Mouse (Mus musculus) neural tube, embryonic 12.5 days (tissue): Measurements from ENCODE around the gene Atl2. TPM values are rescaled to one million over a fixed set of nuclear protein-coding genes. Genes with fewer than 3 reads are reported as not detected.

Experiments
- ATAC-seq: fragments of 200-750 bp; cut with Nextera tagmentation; 2 replicates; pipeline ENCODE4 v1.8.0; 2017; ENCODE audit warnings: low read depth, mild to moderate bottlenecking, moderate TSS enrichment, moderate library complexity; ENCODE audit not compliant: low FRiP score
- H3K27ac ChIP-seq: fragments of 300-500 bp; sonication (generic); 2 replicates; pipeline ENCODE4 v1.5.1; 2016
- H3K27me3 ChIP-seq: fragments of 300-500 bp; sonication (generic); replicated peaks from 2 replicates; pipeline ENCODE4 v1.6.1; 2016; ENCODE audit warnings: mild to moderate bottlenecking
- H3K36me3 ChIP-seq: fragments of 300-500 bp; sonication (generic); 2 replicates; pipeline ENCODE4 v1.6.1; 2016; ENCODE audit warnings: mild to moderate bottlenecking
- H3K4me1 ChIP-seq: fragments of 300-500 bp; sonication (generic); 2 replicates; pipeline ENCODE4 v1.6.1; 2016
- H3K4me2 ChIP-seq: fragments of 300-500 bp; sonication (generic); replicated peaks from 2 replicates; pipeline ENCODE4 v1.6.1; 2016; ENCODE audit warnings: mild to moderate bottlenecking
- H3K4me3 ChIP-seq: fragments of 300-500 bp; sonication (generic); 2 replicates; pipeline ENCODE4 v1.5.1; 2016
- H3K9ac ChIP-seq: fragments of 300-500 bp; sonication (generic); 2 replicates; pipeline ENCODE4 v1.6.1; 2016; ENCODE audit warnings: mild to moderate bottlenecking
- H3K9me3 ChIP-seq: fragments of 300-500 bp; sonication (generic); 2 replicates; pipeline ENCODE4 v1.6.1; 2016; ENCODE audit warnings: mild to moderate bottlenecking
- WGBS: fragments of 180-500 bp; shearing (Covaris S2); methylation state at CpG from one replicate; pipeline ENCODE4 v1.1.7; 2016; 5-methylcytosine and 5-hydroxymethylcytosine counted together
- polyA plus RNA-seq: library from polyadenylated mRNA; unstranded; fragments of >200 nt; fragmentation: Nextera tagmentation; extraction: Ambion mirVana; gene quantifications from 2 replicates; pipeline ENCODE4 v1.2.1, GENCODE M21; 2016

Atl2 gene
- polyA plus RNA-seq, 1 experiment from 2014 or later = 39.2 TPM

DNA sequence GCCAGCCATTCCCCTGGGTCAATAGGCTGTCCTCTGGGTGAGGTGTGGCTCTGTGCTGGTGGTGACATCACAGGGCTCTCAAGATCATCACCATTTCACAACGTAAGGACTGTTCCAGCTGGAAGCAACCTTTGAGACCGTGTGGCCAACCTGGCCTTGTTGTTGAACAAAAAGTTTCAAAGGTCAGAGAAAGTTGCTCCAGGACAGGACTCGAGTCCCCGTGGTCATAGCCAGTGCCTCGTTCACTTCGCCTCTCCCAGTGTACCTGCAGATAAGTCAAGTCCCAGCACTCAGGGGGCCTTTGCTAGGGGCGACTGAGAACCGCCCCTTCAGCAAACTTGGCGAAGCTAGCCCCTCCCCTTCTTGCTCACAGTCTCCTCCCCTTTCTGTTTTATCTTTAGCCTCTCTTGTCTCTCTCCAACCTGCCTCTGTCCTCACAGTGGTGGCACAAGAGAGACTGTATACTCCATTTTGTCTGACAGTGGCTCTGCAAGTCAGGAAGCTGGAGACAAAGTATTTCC lies 22.6 kb upstream of the Atl2 start:
- H3K27me3 ChIP-seq = no peaks in the 10 kb centered on the region
- no peak overlapping the region for H3K4me3 ChIP-seq
- H3K4me1 ChIP-seq = no peaks in the 10 kb centered on the region
- H3K9ac ChIP-seq = no peak overlapping the region
- no peaks in the 10 kb centered on the region for H3K36me3 ChIP-seq
- no peak overlapping the region for H3K27ac ChIP-seq
- WGBS = 23% methylated on average over 9 of the region's 9 CpGs
- no peak for ATAC-seq
- H3K9me3 ChIP-seq = no peaks in the 10 kb centered on the region
- H3K4me2 ChIP-seq = no peak overlapping the region

DNA sequence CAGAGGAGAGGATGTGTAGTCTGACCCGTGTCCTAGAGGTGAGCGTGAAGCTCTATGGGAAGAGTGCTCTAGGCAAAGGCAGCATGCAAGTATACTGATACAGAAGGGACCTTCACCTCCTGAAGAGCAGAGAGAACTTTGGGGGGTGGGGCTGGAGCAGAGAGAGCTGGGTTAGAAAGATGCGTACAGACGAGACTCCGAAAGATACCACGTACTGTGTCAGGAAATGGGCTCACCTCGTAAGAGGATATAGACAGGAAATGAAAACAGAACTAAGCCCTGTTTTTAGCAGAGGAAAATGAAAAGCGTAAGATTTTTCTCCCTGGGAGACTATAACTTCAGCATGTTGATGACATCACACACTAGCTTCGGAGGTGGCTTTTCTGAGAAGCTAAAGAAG lies 21.1 kb upstream of the Atl2 start:
- Histone ChIP-seq H3K4me3 (no peak overlapping the region), H3K4me1 (no peaks in the 10 kb centered on the region), H3K27ac (no peak overlapping the region), H3K27me3 (no peaks in the 10 kb centered on the region), H3K36me3 (no peaks in the 10 kb centered on the region), H3K9ac (no peak overlapping the region), H3K4me2 (no peak overlapping the region), H3K9me3 (no peaks in the 10 kb centered on the region)
- WGBS = 88% methylated on average over 9 of the region's 9 CpGs
- no peak for ATAC-seq

DNA sequence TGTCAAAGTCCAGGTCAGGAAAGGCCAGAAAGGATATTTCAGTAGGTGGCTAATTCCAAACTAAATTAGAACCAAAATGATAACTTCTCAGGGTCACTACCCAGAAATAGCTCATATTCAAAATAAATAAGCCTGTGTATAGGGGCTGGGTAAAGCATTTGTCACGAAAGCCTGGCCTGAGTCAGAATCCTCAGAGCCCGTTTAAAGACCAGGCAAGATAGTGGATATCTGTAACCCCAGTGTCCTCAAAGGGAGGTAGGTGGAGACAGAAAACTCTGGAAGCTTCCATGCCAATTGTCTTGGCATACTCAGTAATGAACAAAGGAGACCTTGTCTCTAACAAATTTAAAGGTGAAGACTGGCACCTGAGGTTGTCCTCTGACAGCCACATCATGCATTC lies 16.3 kb upstream of the Atl2 start:
- no peak for ATAC-seq
- WGBS = 77% methylated on average over 2 of the region's 2 CpGs
- Histone ChIP-seq H3K4me1 (no peaks in the 10 kb centered on the region), H3K9ac (no peak overlapping the region), H3K4me2 (no peak overlapping the region), H3K27ac (no peak overlapping the region), H3K9me3 (no peaks in the 10 kb centered on the region), H3K4me3 (no peak overlapping the region), H3K27me3 (no peaks in the 10 kb centered on the region), H3K36me3 (no peaks in the 10 kb centered on the region)

DNA sequence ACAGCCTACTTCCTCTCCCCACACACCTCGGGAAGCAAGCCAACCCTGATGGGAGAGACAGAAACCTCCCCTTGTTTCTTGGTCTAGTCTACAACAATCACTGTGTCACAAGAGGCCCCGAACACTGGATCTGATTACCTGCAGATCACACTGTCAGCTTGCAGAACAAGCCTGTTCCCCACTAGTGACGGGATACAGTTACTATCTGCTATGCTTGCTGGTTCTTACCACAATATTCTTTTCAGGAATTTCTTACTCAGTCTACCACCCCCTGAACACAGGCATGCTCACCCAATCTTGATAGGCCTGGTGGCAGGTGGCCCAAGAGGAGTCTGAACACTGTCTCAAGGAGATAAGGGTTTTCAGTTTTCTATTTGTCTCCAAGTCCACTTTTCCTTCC lies 15.8 kb upstream of the Atl2 start:
- no peak overlapping the region for H3K4me3 ChIP-seq
- H3K4me1 ChIP-seq = no peaks in the 10 kb centered on the region
- H3K36me3 ChIP-seq = no peaks in the 10 kb centered on the region
- no peaks in the 10 kb centered on the region for H3K27me3 ChIP-seq
- H3K9me3 ChIP-seq = no peaks in the 10 kb centered on the region
- WGBS = 86% methylated on average over 3 of the region's 3 CpGs
- no peak overlapping the region for H3K9ac ChIP-seq
- no peak for ATAC-seq
- no peak overlapping the region for H3K4me2 ChIP-seq
- H3K27ac ChIP-seq = no peak overlapping the region

DNA sequence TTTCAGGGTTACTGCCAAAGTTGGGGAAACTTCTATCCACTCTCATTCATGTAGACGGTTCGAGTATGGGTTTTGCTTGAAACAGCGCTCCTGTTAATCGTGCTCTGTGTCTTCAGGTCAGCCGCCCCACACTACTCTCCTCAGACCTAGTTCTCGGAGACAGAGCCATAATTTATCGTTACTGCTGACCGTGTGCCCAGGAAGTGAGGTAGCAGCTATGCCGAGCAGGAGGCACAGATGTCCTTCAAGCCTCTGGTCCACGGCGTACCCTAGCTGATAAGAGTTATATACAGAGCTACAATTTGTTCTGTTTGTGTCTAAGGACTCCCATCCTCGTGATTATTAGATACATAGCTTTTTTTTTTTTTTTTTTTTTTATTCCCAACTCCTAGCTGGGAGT lies 13.6 kb upstream of the Atl2 start:
- 87% methylated on average over 12 of the region's 12 CpGs for WGBS
- H3K4me3 ChIP-seq = no peak overlapping the region
- H3K36me3 ChIP-seq = no peaks in the 10 kb centered on the region
- H3K4me2 ChIP-seq = no peak overlapping the region
- no peak for ATAC-seq
- H3K27me3 ChIP-seq = no peaks in the 10 kb centered on the region
- no peaks in the 10 kb centered on the region for H3K4me1 ChIP-seq
- no peak overlapping the region for H3K27ac ChIP-seq
- no peak overlapping the region for H3K9ac ChIP-seq
- no peaks in the 10 kb centered on the region for H3K9me3 ChIP-seq

DNA sequence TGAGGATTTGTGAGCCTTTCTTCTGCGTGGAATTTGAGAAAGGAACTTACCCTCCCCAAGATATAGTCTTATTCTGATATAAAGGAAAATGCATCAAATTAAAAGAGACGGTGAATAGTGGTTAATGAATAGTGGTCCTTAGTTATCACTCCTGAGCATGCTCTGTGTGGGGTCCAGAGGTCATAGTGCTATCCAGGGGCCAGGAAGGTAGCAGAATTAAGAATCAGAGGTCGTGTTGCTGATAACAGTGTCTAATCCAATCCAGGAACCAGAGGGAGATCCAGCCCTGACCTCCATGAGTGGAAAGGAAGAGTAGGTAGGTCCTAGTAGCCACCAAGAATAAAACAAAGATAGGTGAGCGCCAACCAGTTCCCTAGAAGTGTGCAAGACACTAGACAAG lies 11.8 kb upstream of the Atl2 start:
- Histone ChIP-seq H3K9me3 (no peaks in the 10 kb centered on the region), H3K4me1 (no peaks in the 10 kb centered on the region), H3K9ac (no peak overlapping the region), H3K4me2 (no peak overlapping the region), H3K27me3 (no peaks in the 10 kb centered on the region), H3K4me3 (no peak overlapping the region), H3K36me3 (no peaks in the 10 kb centered on the region), H3K27ac (no peak overlapping the region)
- no peak for ATAC-seq
- 69% methylated on average over 4 of the region's 4 CpGs for WGBS

DNA sequence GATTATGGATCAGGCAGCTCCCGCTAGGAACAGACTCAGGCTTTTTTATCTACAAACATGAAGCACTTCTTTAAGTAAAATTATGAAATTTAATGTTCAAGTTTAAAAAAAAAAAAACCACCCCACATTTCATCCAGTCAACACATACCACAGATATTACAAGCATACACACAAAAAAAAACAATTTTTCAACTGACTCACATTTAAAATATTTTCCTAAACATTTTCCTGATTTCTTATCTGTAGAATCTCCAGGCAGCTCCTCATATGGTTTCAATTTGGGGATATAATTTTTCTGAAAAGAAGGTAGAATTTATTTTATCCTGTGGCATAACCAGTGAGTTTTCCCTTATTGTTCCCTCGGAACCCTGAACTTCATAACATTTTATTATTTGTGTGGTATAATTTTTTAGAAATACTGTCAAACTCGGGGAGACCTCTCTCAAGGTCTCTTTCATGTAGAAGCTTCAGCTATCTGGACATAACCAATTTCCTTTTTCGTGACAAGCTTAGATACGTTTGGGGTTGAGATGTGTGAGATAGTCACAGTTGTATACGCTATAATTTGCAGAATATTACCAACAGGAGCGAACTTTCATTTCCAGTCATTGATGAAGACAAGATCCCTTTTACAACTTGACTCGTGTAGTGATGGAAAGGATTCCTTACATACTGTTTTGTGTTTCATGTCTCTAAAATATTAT lies 11.0 kb upstream of the Atl2 start:
- no peak for ATAC-seq
- H3K4me2 ChIP-seq = no peak overlapping the region
- H3K4me3 ChIP-seq = no peak overlapping the region
- no peaks in the 10 kb centered on the region for H3K36me3 ChIP-seq
- H3K4me1 ChIP-seq = no peaks in the 10 kb centered on the region
- no peak overlapping the region for H3K9ac ChIP-seq
- WGBS = 92% methylated on average over 8 of the region's 8 CpGs
- no peak overlapping the region for H3K27ac ChIP-seq
- H3K9me3 ChIP-seq = no peaks in the 10 kb centered on the region
- no peaks in the 10 kb centered on the region for H3K27me3 ChIP-seq

DNA sequence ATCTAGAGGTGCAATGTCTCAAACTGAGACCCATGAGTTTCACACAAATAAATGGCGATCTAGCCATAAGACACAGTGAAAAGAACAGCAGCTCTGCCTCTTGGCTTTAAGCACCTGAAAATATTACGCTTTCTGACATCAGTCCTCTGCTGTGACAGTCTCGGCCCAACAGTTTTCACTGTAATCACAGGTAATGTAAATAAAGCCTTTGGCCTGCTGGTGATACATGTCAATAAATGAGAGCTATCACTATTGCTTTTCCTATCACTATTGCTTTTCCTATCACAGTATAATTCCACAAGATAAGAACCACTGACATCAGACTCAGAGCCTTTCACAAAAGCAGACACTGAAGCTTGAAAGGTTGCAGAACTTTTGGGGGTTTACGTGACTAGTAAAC lies 8.7 kb upstream of the Atl2 start:
- no peaks in the 10 kb centered on the region for H3K27me3 ChIP-seq
- no peak overlapping the region for H3K9ac ChIP-seq
- WGBS = 88% methylated on average over 4 of the region's 4 CpGs
- no peaks in the 10 kb centered on the region for H3K36me3 ChIP-seq
- H3K4me3 ChIP-seq = no peak overlapping the region
- no peaks in the 10 kb centered on the region for H3K9me3 ChIP-seq
- H3K4me1 ChIP-seq = no peaks in the 10 kb centered on the region
- H3K27ac ChIP-seq = no peak overlapping the region
- no peak for ATAC-seq
- no peak overlapping the region for H3K4me2 ChIP-seq

DNA sequence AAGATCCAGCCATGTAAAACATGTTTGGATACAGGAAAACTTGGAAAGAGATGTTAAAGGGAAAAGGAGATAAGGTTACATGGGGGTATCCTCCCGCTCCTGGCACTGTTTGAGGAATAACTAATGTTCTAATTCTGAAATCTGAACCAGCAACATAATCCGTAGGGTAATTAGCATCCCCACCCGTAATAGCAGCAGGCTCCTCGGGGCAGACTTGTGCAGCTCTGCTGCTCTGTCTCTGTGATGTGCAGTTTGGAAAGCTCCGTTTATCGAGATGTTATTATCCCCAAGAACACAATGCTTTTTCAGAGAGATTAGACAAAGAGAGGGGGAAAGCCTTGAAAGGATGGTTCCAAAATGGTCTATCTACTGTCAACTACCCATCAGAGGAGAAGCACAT lies 5.3 kb upstream of the Atl2 start:
- Histone ChIP-seq H3K27ac (no peak overlapping the region), H3K4me3 (no peak overlapping the region), H3K4me1 (peaks cover 2% of the 10 kb centered on the region), H3K27me3 (no peaks in the 10 kb centered on the region; the same call in 1 of the 2 replicates), H3K36me3 (no peaks in the 10 kb centered on the region), H3K9me3 (no peaks in the 10 kb centered on the region), H3K9ac (no peak overlapping the region), H3K4me2 (no peak overlapping the region)
- no peak for ATAC-seq
- 71% methylated on average over 6 of the region's 6 CpGs for WGBS

DNA sequence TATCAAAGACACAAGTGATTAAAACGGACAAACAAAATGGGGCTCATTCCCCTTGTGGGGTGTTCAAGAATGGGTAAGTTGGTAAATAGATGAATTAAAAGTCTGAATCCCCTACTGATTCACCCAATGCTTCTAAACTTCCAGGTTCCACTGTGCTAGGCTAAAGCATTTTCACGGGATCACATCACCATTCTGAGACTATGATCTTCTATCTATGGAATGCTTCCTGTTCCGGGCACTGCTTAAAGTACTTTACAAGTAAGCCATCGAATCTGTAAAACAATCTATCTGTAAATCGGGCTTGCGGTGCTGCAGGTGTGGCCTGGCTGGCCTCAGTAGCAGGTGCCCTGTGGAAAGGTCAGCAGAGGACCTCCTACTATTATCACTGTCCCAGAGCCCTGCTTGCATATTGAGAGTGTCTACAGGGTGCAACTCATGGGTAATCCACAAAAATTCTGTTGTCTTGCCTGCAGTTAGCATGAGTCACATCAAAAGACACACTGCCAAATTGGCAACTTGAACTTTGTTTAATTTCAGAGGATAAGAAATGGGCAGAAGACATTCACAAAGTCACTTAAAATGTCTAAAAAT lies 2.3 kb upstream of the Atl2 start:
- Histone ChIP-seq H3K27me3 (no peaks in the 10 kb centered on the region; the same call in 1 of the 2 replicates), H3K36me3 (no peaks in the 10 kb centered on the region), H3K4me2 (no peak overlapping the region), H3K4me1 (peaks cover 15% of the 10 kb centered on the region), H3K9ac (no peak overlapping the region), H3K27ac (no peak overlapping the region), H3K9me3 (no peaks in the 10 kb centered on the region), H3K4me3 (no peak overlapping the region)
- no peak for ATAC-seq
- WGBS = 87% methylated on average over 6 of the region's 6 CpGs

DNA sequence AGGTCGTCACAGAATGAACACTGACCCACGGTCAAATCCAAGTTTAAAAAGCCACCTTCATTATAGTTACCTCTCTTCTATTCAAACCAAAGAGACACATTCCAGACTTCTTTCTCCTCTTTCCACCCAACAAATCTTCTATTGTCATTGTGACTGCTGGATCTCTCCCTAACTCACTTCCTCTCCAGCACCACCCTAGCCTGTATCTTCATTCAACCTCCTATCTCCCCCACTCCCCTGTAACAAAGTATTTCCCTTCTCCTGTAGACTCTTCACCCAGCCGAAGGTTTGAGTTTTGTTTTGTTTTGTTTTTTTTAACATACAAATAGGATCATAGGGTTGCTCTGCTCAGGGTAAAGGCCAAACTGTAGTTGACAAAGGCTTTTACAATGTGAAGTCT lies 1.7 kb upstream of the Atl2 start:
- Histone ChIP-seq H3K9me3 (no peaks in the 10 kb centered on the region), H3K4me3 (no peak overlapping the region), H3K27ac (no peak overlapping the region), H3K4me1 (peaks cover 20% of the 10 kb centered on the region), H3K9ac (no peak overlapping the region), H3K4me2 (no peak overlapping the region), H3K36me3 (no peaks in the 10 kb centered on the region), H3K27me3 (no peaks in the 10 kb centered on the region; the same call in 1 of the 2 replicates)
- WGBS = 82% methylated on average over 3 of the region's 3 CpGs
- ATAC-seq = no peak

DNA sequence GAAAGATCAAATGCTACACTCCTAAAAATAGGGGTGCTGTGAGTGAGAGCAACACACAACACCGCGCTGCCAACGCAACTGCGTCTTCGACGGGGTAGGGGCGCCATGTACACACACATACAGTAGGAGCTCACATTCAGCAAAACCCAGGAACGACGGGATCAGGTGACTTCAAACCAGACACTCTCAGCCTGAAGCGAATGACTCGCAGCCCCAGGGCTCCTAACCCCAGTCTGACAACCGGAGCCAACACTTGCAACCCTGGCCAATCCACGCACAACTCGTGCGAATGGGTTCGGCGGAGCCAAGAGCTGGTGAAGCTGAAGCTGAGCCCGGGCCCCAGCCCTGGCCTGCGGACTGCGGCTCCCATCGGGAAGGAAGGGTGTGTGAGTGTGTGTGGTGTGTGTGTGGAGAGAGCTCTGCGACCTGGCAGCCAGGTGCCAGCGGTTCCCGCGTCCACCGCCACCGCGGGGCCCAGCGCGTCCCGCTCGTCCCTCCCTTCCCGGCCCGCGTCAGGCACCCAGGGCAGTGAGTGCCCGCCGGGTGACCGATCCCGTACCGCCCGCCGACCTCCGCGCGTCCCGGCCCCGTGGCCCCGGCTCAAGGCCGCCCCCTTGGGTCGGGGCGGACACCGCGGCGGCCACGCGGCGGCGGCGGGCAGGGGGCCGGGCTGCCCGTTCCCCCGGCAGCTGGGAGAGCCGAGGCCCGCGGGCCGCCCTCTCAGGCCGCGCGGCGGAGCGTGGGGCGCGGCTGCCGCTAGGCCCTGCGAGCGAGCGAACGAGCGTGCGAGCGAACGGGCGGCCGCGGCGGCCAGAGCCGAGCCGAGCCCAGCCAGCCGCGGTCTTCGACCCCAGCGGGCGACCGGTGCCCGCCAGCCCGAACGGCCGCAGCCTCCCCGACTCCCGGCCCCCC lies 696 bp downstream of the Atl2 start:
- Histone ChIP-seq H3K4me3 (peak overlapping the region; percentile 99), H3K27me3 (no peaks in the 10 kb centered on the region; the same call in 1 of the 2 replicates), H3K4me2 (peak overlapping the region; percentile 90), H3K27ac (peak overlapping the region; percentile 86), H3K4me1 (peaks cover 30% of the 10 kb centered on the region), H3K36me3 (no peaks in the 10 kb centered on the region), H3K9ac (peak overlapping the region; percentile 94), H3K9me3 (no peaks in the 10 kb centered on the region)
- ATAC-seq = peak; percentile 80
- WGBS = under 1% methylated on average over 97 of the region's 100 CpGs
